Mouse (Mus musculus): ENCODE measurements at regions not wholly inside any gene's neighbourhood (a gene's known extent, or its start where the extent isn't known, plus 50 kb on each side); places are given as distances from the start of the nearest gene placed in this dataset.

- TF ChIP-seq CTCF (IDR thresholded peaks at IDR 0.05; ENCODE audit: insufficient read depth, low read length) (no peak), POLR2A (IDR thresholded peaks at IDR 0.05; ENCODE audit: borderline replicate concordance, extremely low read depth, low read depth, low read length) (no peak)
These were observed 145.3 kb downstream of the Nufip1 start for GRCm38 (mm10) chr14:76255971-76256370.
